Mouse (Mus musculus): ENCODE data around the gene Dock1.

Gene Dock1

DNA sequence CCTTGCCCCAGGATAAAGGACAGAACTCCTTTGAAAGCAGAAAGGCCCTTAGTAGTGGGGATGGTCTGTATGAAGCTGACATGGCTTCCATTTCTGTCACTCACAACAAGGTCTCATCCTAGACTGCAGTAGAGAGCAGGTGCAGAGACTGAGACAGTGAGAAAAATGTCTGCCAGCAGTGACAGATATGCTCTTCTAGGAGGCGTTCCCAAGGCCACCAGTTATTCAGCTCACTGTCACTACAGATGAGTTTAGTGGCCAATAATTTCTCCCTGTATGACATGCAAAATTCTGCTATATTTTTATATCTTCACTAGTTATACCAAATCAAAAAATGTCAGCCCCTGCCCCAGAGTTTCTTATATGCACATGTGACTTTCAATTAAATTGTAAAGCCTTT lies 368.5 kb downstream of the Dock1 start:
- no peak for DNase-seq (ENCODE audit: low read depth in 1 of 2, low spot score in 2 of 2)

GRCm38 (mm10) chr7:135043931-135044765 lies 373.7 kb downstream of the Dock1 start:
- DNase-seq (ENCODE audit: low read depth in 1 of 2, low spot score in 2 of 2) = no peak

DNA sequence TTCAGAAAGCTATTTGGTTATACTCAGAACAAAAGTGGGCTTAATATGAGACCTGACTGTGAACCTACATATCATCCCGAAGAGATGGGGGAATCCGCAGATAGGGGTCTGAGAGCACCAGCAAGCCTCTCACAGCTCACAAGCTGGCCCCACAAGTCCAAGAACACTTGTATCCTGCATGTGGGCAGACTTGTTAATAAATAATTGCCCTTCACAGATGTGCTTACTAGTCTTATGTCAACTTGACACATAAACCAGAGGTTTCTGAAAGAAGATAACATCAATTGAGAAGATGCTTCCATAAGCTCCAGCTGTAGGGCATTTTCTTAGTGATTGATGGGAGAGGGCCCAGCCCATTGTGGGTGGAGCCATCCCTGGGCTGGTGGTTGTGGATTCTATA lies 379.0 kb downstream of the Dock1 start:
- no peak for DNase-seq (ENCODE audit: low read depth in 1 of 2, low spot score in 2 of 2)

DNA sequence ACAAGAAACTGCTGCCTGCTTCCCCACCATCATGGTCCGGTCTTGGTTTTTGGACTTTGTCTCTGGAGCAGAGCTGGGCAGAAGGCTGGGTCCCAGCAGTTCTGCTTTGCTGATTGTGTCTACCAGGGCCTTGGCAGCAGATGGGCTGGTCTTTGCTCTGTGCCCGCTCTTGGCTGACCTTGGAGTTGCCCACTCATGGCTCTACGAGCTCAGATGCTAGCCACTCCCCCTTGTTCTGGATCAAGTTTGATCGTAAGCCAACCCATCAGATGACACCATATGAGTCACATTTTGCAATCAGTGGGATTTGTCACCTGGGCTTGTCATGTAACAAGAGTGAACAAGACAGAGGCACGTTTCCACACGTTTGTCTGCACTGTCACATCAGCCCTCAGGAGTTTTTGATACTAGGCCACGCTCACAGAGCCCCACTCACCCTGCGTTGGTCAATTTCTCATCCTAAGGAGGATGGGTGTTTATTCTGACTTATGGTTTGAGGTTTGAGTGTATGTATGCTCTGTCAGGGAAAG lies 382.8 kb downstream of the Dock1 start:
- no peak for DNase-seq (ENCODE audit: low read depth in 1 of 2, low spot score in 2 of 2)

DNA sequence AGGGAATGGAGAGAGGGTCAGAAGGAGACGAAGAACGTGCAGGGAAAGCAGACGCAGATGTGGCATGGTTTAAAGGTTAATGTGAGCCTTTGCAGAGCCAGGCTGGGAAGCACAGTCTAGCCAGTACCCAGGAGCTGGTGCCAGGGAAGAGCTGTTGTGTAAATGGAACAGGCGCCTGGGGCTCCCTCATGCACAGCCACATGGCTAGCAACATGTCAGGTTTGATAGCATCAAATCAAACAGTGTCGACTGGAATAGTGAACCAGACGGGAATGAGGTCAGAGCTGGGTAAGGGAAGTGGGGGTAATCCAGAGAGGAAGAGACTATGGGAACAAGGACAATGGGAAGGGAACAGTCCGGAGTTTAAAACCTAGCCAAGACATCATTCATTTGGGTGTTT lies 384.2 kb downstream of the Dock1 start:
- DNase-seq (ENCODE audit: low read depth in 1 of 2, low spot score in 2 of 2) = no peak

DNA sequence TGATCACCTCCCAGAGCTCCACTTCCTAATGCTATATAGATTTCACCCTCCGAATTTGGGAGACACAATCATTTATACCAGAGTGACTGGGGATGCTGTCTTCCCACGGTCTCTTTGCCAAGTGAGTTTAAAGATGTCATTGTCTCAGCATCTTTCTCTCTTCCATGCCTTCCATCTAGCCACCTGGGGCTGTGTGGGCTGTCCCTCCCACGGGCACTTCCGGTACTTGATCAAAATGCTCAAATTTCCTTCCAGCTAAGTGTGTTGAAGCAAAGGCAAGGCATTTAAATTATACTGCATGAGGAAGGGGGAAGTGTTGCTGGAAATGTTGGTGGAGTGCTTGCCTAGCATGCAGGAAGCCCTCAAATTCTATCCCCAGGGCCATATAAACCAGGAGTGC lies 388.6 kb downstream of the Dock1 start:
- DNase-seq (ENCODE audit: low read depth in 1 of 2, low spot score in 2 of 2) = no peak

DNA sequence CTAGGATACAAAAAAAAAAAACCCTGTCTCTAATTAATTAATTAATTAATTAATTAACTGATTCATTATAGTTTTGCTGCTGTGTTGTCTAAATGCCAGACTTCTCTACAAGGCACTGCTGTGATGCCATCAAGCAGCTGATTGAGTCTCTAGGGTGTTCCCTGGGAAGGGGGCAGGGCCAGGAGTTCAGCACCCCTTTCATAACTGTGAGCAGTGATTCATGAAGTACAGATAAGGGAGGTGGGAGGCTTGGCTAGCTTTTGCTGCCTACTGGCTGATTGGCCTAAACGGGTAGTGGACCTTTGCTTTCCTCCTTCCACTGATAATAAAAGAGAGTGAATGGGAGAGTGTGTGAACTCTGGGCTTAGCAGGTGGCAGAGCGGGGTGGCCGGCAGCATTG lies 389.1 kb downstream of the Dock1 start:
- DNase-seq (ENCODE audit: low read depth in 1 of 2, low spot score in 2 of 2) = no peak

- DNase-seq (ENCODE audit: low read depth in 1 of 2, low spot score in 2 of 2) = no peak
Measured at GRCm38 (mm10) chr7:135063886-135064285, 393.4 kb downstream of the Dock1 start.

DNA sequence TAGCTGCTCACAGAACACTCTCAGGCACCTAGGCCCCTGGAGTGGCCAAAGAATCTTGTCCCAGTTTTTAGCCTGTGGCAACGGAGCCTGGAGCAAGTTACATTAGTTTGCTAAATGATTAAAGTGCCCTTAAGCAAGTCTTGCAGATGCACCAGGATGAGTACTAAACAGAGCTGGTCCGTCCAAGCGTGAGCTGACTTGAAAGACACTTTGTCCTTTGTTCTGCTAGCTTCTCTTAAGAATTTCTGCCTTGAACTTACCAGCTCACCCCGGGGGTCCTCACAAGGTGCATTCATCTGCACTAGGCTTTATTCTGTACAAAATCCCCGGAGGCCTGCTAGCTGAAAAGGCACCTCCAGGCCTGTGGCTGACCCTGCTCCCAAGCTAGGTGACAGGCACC lies 394.8 kb downstream of the Dock1 start:
- DNase-seq (ENCODE audit: low read depth in 1 of 2, low spot score in 2 of 2) = no peak

DNA sequence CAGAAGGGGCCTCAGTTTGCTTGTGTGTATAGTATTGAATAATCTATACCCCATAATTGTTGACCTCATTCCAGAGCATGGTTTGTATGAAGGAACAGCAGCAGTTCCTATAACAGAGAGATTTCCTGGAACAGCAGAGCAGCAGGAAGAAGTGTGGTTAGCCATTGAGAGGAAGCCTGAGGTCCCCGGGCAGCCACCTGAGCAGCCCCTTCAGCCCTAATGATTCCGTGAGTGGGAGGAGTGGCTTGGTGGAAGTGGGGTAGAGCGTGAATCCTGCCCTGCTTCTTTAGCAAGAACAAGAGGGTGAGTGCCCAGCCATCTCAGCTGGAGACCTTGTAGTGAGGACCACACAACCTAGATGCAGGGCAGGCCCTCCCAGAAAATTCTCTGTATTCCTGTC lies 398.4 kb downstream of the Dock1 start:
- DNase-seq (ENCODE audit: low read depth in 1 of 2, low spot score in 2 of 2) = no peak

GRCm38 (mm10) chr7:135076904-135077303 lies 406.4 kb downstream of the Dock1 start:
- DNase-seq (ENCODE audit: low read depth in 1 of 2, low spot score in 2 of 2) = no peak

GRCm38 (mm10) chr7:135077340-135077739 lies 406.9 kb downstream of the Dock1 start:
- DNase-seq (ENCODE audit: low read depth in 1 of 2, low spot score in 2 of 2) = no peak

- DNase-seq (ENCODE audit: low read depth in 1 of 2, low spot score in 2 of 2) = no peak
Measured at GRCm38 (mm10) chr7:135077806-135078205, 407.4 kb downstream of the Dock1 start.

GRCm38 (mm10) chr7:135083421-135083820 lies 413.0 kb downstream of the Dock1 start:
- DNase-seq (ENCODE audit: low read depth in 1 of 2, low spot score in 2 of 2) = no peak

GRCm38 (mm10) chr7:135084069-135084468 lies 413.6 kb downstream of the Dock1 start:
- no peak for DNase-seq (ENCODE audit: low read depth in 1 of 2, low spot score in 2 of 2)

DNA sequence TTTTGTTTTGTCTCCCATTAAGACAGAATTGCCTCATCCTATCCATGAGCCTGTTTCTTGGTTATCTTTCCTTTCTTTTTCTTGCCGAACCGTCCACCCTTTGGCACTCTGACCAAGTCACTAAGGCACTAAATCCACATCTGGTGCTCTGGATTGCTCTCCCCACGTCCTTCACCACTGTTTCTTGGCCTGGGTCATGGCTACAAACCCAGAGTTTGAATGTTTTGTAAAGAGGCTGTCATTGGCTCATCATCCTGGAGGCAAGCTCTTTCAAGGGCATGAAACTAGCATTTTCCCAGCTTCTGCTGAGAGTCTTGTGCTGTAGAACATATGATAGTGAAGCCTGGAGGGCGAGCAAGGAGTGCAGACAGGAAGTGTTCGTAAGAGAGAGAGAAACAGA lies 416.1 kb downstream of the Dock1 start:
- DNase-seq (ENCODE audit: low read depth in 1 of 2, low spot score in 2 of 2) = no peak

DNA sequence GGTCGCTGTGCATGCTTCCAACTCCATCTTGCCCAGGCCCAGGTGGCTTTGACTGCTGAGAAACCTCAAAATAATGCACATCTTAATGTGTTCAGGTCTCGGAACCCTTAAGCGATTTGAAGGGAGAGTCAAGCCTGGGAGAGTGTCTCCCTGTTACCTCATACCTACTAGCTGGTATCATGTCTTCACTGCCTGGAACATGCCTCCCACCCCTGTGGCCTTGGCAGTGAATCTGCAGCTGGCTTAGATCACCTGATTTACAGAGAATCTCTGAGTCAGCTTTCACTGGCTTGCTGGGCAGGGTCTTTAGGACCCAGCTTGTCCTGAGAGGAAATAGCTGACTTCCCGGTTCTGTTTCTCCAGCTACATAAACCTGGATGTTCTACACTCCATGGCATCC lies 419.2 kb downstream of the Dock1 start:
- DNase-seq (ENCODE audit: low read depth in 1 of 2, low spot score in 2 of 2) = no peak

DNA sequence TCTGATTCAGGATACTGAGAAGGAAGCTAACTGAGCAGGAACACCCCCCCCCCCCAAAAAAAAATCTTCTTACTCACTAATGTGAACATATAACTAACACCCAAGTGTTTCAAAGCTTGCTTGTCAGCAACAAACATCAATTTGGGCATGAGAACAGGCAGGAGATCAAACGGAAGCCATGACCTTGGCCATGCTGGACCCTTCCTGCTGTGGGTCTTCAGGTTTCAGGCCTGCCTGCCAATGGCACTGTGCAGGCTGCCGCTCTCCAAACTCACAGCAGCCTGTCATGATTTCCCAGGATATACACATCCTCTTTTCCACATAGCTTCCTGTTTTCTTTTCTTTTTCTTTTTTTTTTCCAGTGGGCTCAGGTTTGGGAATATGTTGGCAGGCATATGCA lies 423.4 kb downstream of the Dock1 start:
- DNase-seq (ENCODE audit: low read depth in 1 of 2, low spot score in 2 of 2) = no peak

- no peak for DNase-seq (ENCODE audit: low read depth in 1 of 2, low spot score in 2 of 2)
Measured at GRCm38 (mm10) chr7:135101921-135102320, 431.5 kb downstream of the Dock1 start.

GRCm38 (mm10) chr7:135106536-135106935 lies 436.1 kb downstream of the Dock1 start:
- DNase-seq (ENCODE audit: low read depth in 1 of 2, low spot score in 2 of 2) = no peak

DNA sequence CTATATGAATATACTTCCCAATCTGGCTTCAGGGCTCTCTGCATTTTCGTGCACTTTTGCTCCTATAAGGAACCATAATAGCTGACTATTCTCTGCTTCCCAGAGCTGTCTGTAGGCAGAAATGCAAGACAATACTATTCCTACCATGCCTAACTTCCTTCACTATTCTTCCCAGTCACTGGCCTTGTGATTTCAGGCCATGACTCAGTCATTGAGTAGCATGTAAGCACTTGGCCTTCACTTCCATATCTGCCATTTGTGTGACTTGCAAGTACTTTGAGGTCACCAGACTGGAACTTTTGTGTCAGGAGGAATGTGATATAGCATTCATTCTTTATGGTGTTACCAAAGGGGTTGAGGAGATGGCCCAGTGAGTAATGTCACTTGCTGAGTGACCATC lies 439.9 kb downstream of the Dock1 start:
- DNase-seq (ENCODE audit: low read depth in 1 of 2, low spot score in 2 of 2) = no peak

GRCm38 (mm10) chr7:135125296-135126065 lies 455.0 kb downstream of the Dock1 start:
- DNase-seq (ENCODE audit: low read depth in 1 of 2, low spot score in 2 of 2) = no peak

Data from monocyte, adult 2 months (primary cell).